Mouse (Mus musculus) heart, postnatal 36 days (tissue): ENCODE results near the gene Scaper. TPM values are rescaled to one million over a fixed set of nuclear protein-coding genes. Genes with fewer than 3 reads are reported as not detected.

Source experiments
- DNase-seq, 2 experiments: peaks; one replicate each; pipeline ENCODE4 v3.0.0; 2021 to 2022
- intact Hi-C: fragments of 180-260 bp; cut with DNase I; formaldehyde crosslinking; loops from one replicate; pipeline ENCODE4 v1.15.1; 2025
- total RNA-seq, 2 experiments: library from RNA; stranded (reverse); gene quantifications; 2 replicates each; pipeline ENCODE4 v1.2.3; 2021

Scaper gene
- total RNA-seq, 2 experiments from 2014 or later = 16.8 to 17.3 TPM

GRCm38 (mm10) chr9:55542366-55543325 lies 395.3 kb downstream of the Scaper start:
- intact Hi-C loops = loop anchor here (10.0 kb wide), 1 partner anchor 218 kb away; the partner anchor contains the start of genes Nrg4 and Tmem266
- peak; percentile 15 to 40 for DNase-seq

GRCm38 (mm10) chr9:55541681-55542365 lies 396.1 kb downstream of the Scaper start:
- intact Hi-C loops = loop anchor here (10.0 kb wide), 1 partner anchor 217 kb away; the partner anchor contains the start of genes Nrg4 and Tmem266
- peak; percentile 56 to 71 for DNase-seq

DNA sequence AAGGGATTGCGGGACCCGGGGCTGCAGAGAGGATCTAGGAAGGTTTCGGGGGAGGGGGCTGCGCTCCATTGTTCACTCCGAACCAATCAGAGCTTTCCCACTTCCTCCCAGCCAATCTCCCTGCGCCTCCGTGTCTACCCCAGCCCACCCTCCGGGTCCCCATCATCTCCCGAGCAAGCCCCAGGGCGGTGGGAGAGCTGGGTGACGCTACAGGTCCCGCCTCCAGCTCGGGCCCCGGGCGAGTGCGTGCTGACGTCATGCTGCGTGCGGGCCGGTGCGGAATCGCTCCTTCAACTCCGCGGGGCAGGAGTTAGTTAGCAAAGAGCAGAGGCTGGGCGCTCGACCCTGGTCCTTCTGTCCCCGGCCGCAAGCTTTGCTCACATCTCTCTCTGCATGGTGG lies 397.0 kb downstream of the Scaper start:
- intact Hi-C loops = loop anchor here (10.0 kb wide), 1 partner anchor 216 kb away; the partner anchor contains the start of genes Nrg4 and Tmem266

DNA sequence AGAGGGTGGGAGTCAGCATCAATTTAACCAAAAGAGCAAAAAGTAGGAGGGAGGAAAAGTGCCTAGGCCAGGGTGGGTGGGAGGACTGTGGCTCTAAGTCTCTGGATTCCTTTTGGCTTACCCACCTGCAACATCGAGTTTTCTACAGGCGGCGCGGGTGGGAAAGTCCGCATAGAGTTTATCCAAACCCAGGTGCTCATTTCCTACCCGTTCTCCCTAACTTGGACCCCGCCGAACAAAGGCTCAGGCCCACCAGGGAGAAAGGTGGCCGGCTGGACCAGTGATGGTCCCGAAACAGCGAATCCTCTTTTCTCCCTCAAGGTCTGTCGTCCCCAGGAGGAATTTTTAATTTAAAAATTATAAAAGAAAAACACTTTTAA lies 397.5 kb downstream of the Scaper start:
- intact Hi-C loops = loop anchor here (10.0 kb wide), 1 partner anchor 216 kb away; the partner anchor contains the start of genes Nrg4 and Tmem266
- peak; percentile 25 to 53 for DNase-seq

More for the DNA sequence above, 397.0 kb downstream of the Scaper start:
- peak; percentile 51 to 63 for DNase-seq

GRCm38 (mm10) chr9:55539661-55540390 lies 398.1 kb downstream of the Scaper start:
- peak; percentile 20 to 36 for DNase-seq
- intact Hi-C loops = loop anchor here (10.0 kb wide), 1 partner anchor 215 kb away; the partner anchor contains the start of genes Nrg4 and Tmem266

GRCm38 (mm10) chr9:55539006-55539405 lies 398.9 kb downstream of the Scaper start:
- intact Hi-C loops = no loop called here

GRCm38 (mm10) chr9:55538377-55538776 lies 399.5 kb downstream of the Scaper start, which contains the start of gene Isl2:
Isl2 (plus strand) TSS chr9:55538672.
- DNase-seq = no peak
- intact Hi-C loops = no loop called here

More at GRCm38 (mm10) chr9:55539006-55539405, 398.9 kb downstream of the Scaper start:
- no peak for DNase-seq

DNA sequence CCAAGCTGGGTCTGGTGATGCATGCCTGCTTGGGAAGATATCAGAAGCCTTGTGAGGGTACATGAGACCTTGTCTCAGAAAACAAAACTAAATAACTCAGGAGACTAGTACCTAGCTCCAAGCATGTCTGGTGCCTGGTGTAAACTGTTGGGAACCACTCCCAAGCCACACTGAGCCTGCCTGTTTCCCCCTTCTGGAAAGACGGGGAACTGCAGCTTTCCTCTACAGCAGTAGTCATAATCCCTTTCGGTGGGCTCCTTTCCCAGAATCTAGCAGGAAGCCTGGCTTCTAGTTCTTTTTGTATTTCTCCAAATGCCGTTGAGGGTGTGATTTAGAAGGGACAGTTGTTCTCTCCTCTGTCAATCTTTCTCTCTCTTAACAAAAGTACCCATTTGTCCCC lies 402.0 kb downstream of the Scaper start:
- intact Hi-C loops = loop anchor here (1.0 to 2.0 kb wide), 2 partner anchors 67 to 107 kb away; no protein-coding TSS in a partner anchor
- peak; percentile 59 to 67 for DNase-seq

GRCm38 (mm10) chr9:55525716-55526115 lies 412.2 kb downstream of the Scaper start:
- no peak for DNase-seq
- intact Hi-C loops = no loop called here

- intact Hi-C loops = loop anchor here (2.0 kb wide), 1 partner anchor 33 kb away; no protein-coding TSS in a partner anchor
Observed at GRCm38 (mm10) chr9:55512027-55512543, 425.8 kb downstream of the Scaper start, which contains the start of gene Etfa. Etfa (minus strand) TSS chr9:55512243.

DNA sequence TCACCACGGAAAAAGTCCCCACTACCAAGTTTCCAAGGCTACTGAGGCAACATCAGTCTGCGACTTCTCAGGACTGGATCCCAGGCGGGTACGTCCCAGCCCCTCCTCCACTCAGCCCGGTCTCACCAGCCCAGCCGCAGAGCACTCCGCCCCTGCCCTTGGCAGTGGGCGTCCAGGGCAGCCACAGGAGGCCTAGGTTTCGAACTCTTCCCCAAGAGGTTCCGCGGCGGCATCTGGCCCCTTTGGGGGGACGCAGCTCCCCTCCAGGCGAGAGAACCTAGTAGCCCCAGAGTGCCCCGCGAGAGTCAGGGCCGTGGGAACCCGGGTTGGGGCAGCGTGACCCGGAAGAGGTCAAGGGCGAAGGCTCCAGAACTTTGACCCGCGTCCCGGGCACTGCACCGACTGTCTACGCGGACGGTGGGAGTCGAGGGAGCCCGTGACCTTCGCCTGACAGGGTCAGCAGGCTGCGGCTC lies 426.4 kb downstream of the Scaper start:
- no peak for DNase-seq

More at GRCm38 (mm10) chr9:55512027-55512543, 425.8 kb downstream of the Scaper start, which contains the start of gene Etfa:
- peak; percentile 94 for DNase-seq

DNA sequence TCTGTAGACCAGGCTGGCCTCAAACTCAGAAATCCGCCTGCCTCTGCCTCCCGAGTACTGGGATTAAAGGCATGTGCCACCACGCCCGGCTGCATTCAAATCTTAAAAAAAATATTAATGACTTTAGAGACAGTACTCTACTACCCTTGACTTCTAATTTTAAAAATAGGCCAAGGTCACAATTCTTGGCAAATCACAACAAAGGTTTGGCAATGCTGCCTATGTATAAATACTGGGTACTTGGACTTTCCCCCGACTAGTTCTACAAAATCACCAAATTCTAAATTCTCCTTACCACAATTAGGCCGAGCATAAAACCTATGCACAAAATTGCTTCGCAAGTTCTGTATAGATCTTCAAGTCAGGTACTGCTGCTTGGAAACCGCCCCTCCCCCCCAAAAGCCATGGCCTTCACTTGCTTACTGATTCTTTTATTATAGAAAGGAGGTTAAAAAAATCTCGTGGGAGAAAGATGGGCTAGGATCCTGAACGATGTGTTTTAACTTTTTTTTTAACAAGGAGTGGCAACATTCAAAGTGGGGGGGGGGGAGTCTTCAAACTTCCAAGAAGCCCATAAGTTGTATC lies 427.2 kb downstream of the Scaper start:
- intact Hi-C loops = no loop called here
- no peak for DNase-seq

More for the DNA sequence above, 426.4 kb downstream of the Scaper start:
- intact Hi-C loops = no loop called here

GRCm38 (mm10) chr9:55509731-55510130 lies 428.2 kb downstream of the Scaper start:
- intact Hi-C loops = no loop called here
- DNase-seq = no peak

DNA sequence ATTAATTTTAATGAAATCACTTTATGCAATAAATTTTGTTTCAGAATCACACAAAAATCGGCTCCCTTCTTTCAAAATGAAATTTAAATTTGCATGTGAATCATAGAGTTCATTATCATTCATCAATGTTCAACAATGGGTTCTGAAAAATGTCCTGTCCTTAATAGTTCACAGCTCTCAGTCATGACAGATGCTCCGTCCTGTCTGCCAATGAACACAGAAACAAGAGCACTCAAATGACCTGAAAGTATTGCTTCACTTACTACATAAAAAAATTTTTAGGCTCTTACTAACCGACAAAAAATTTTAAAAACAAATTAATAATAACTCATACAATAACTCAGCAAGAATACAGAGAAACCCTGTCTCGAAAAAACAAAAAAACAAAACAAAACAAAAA lies 429.2 kb downstream of the Scaper start:
- no peak for DNase-seq
- intact Hi-C loops = no loop called here

DNA sequence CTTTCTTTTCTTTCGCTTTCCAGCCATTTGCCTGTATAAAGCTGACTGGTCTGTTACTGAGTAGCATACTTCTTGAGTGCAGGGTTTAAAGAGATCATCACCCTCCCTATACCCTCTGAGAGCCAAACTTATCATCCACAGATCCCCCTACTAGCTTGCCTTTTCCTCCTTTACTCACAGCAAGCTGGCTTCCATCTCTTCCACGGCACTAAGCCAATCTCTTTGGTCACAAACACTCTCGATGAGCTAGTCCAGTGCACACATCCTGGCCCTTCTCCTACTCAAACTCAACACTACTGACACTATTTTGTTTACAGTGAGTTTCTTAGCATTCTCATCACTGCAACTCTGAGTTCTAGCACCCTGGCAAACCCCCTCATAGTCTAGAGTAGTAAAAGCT lies 430.0 kb downstream of the Scaper start:
- intact Hi-C loops = no loop called here
- peak; percentile 52 for DNase-seq
